Mouse (Mus musculus) heart, adult 9 months (tissue): ENCODE measurements around the gene Slc9a3.

Source experiments
- DNase-seq, 2 experiments: peaks; one replicate each; pipeline ENCODE4 v3.0.0; 2022; ENCODE audit warnings: low spot score in 2 of 2

Gene Slc9a3

DNA sequence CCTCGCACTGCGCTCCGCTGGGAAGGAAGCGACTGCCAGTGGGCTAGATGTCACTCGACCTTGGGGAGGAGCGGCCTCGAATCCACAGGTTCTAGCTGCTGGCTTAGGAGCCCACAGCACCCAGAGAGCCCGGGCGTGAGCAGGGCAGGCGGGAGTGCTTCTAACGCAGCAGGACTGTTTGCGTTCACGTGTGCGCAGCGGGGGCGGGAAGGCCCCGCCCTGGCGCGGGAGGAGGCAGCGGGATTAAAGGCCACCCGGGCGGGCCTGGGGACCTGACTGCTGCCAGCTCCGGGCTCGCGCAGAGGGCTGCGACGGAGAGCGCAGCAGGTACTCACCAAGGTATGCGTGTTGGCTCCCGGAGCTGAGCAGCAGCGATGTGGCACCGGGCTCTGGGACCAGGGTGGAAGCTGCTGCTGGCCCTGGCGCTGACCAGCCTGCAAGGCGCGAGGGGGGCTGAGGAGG, at the start of gene Slc9a3:
Gene Slc9a3, plus strand, starts transcription at position 317 of the 462 bp plus-strand sequence.
- no peak for DNase-seq

GRCm38 (mm10) chr13:74071714-74072113, 49.5 kb upstream of the Slc9a3 start:
- DNase-seq: no peak

GRCm38 (mm10) chr13:74073369-74073768, 47.9 kb upstream of the Slc9a3 start:
- DNase-seq: no peak

- DNase-seq: no peak
Measured at GRCm38 (mm10) chr13:74090265-74090664, 31.0 kb upstream of the Slc9a3 start.

- DNase-seq: no peak
Measured at GRCm38 (mm10) chr13:74095936-74096335, 25.3 kb upstream of the Slc9a3 start.

DNA sequence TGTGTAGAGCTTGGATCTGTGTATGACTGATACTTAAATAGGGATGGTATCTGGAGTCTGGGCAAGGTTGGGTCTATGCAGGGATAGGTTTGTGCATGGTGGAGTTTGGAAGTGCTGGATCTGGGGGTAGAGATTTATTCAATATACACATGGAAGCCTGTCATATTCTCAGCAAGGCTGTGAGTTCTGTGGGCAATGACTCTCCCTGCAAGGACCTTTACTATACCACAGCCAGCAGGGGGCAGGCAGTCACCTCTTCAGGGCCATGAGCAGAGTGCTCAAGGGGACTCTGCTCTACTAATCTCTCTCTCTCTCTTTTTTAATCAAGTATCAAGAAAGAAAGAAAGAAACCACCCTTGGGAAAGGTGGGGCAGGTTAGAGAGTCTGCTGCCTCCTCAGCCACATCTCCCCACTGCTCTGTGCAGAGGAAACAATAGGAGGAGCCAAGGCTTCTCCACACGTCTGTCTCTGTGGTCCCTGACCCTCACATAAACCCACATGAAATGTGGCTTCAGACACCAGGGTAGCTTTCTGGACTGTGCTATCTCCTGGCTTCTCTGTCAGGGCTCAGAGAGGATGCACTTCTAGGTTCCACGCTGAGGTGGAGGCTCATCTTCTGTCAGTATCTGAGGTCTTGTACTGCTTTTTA, 24.4 kb upstream of the Slc9a3 start:
- DNase-seq: peak in 1 of 2 experiments; percentile 24

- peak; percentile 29 to 36 for DNase-seq
Measured at GRCm38 (mm10) chr13:74098913-74099312, 22.3 kb upstream of the Slc9a3 start.

GRCm38 (mm10) chr13:74102108-74102830, 19.0 kb upstream of the Slc9a3 start:
- no peak for DNase-seq

DNA sequence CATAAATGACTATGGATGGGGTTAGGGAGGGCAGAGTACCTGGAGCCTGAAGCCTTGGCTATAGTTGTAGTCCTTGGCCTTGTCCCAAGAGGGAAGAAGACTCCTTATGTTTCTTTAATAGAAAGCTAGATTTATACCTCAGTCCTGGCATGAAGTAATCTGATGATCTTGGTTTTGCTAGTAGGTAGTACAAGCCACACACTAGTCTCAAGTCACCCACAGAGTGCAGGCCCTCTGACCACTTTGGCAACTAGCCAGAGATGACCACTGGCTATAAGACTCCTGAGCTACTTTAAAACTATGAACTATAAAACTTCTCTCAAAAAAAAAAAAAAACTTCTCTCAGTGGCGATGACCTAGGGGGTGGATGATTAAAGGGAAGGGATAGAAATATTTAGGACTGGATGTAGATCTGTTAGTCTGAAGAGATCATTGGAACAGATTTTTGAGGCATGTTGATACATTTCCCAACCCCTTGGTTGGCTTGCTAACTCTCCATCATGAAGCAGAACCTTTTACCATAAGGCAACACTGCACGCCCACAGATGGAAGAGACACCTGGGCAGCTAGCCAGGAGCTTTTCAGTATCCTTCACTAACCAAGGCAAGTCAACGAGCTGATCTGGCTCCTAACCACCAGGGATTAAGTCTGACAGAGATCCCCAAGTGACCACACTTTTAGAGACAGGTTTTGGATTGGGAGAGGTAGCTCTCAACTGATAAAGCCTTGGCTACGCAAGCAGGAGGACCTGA, 18.2 kb upstream of the Slc9a3 start:
- no peak for DNase-seq

DNA sequence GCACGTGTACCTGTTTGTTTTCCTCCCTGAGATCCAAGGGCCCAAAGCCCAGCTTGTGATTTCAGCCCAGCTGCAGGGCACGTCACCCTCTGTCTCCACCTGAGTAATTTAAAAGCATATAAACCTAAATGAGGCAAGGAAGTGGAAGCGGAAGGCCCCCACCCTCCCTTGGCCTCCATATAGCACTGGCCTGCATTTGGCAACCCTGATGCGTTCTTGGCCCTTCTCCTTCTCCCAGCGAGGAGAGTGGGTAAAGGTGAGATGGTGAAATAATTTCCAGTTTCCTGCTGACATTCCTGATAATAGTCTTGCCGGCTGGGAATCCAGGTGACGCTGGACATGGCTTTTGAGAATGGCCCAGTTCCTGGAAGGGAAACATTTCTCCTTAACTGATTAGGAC, 16.8 kb upstream of the Slc9a3 start:
- DNase-seq: no peak

GRCm38 (mm10) chr13:74107410-74107809, 13.8 kb upstream of the Slc9a3 start:
- DNase-seq: no peak

DNA sequence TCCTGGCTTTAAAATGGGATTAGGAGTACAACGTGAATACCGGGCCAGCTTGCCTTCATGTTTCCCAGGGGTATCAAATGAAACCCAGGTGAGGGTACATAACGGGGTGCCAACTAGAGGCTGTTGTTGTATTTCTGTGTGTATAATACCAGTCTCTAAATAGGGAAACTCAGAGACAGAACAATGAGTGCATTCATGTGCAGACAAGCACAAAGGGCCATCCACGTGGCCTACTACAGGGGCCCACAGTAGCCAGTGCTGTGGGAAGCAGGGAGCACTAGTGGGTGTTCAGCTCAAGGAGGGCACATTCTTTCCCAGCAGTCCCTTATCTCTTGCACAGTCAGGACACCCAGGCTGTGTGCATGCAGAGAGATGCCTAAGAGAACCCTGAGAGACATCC, 8.7 kb upstream of the Slc9a3 start:
- DNase-seq: no peak

DNA sequence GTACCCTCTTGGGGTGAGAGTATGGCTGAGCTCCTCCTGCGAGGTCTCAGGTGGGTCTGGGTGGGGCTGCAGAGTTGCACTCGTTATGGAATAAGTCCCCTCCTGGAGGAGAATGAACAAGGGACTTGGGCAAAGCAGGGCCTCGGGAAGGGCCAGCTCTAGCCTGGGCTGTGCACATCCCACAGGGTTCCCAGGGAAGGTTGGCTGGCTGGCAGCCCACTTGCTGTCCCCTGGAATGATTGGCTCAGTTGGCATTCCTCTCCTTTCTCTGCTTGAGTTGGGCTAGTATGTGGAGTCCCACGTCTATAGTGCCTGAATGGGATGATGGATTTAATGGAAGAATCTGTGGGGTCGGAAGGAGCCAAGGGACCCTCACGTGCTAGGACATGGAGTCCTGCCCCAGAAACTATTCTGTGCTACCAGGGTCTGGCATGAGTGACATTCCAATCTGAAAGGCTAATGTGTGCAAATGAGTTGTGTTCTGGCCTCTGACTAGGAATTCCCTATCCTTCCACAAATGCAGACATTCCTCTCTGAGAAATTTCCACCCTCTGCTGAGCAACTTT, 7.5 kb upstream of the Slc9a3 start:
- no peak for DNase-seq

- DNase-seq: no peak
Measured at GRCm38 (mm10) chr13:74121795-74122330, 606 bp downstream of the Slc9a3 start.

DNA sequence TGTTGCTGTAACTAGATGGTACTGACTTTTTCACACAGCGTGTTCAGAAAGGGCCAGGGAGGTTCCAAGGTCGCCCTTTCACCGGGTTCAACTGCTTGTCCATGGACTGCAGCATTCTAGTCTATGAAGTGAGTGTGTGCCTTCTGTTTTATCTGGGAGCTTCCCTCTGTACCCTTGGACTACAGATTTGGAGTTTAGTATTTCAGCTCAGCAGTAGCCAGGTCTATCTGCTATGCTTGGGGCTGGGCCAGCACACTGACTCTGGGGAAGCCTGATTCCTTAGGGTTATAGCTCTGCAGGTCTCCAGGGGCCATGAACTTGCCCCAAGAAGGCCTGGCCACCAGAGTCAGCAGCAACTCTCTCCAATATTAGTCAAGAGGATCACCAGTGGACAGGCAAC, 1.4 kb downstream of the Slc9a3 start:
- no peak for DNase-seq

- DNase-seq: no peak
Measured at GRCm38 (mm10) chr13:74127571-74127970, 6.3 kb downstream of the Slc9a3 start.

DNA sequence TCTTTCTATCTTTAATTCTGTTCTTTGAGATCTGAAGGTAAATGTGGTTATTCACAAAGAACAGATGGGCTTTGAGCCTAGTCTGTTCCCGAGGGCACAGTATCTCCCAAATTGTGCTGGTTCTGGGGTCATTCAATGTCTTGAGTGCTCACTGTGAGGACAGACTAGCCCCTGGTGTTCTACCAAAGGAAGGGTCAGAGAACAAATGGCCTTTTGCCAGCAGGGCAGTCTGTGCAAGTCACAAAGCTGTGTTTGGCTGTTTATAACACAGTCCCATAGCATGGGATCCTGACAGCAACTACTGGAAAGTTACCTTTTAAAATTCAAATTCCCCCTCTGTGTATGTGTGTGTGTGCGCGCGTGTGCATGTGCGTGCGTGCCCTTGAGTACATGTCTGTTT, 8.7 kb downstream of the Slc9a3 start:
- DNase-seq: no peak

GRCm38 (mm10) chr13:74138906-74139647, 17.8 kb downstream of the Slc9a3 start:
- DNase-seq: no peak

GRCm38 (mm10) chr13:74140793-74141192, 19.5 kb downstream of the Slc9a3 start:
- no peak for DNase-seq

DNA sequence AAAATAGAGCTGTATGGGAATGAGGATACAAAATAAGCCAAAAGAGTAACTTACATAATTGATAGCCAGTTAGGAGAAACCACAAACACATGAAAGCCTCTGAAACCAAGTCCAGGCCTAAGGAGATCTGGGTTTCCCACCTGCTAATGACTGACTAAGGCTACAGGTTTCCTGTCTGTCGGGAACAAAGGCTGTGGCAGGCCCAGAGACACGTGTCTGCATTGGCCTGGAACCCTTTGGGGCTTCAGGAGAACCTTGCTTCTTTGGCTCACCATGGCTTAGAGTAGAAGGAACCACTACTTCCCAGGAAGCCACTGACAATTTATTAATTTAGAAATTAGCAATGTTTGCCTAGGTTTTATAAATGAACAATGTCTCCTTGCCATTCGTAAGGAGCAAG, 22.0 kb downstream of the Slc9a3 start:
- no peak for DNase-seq
